Mouse (Mus musculus): ENCODE data around the gene Map1lc3b.

- TF ChIP-seq CTCF (IDR thresholded peaks at IDR 0.05; ENCODE audit: control insufficient read depth, insufficient read depth, insufficient replicate concordance, low read depth, low read length) (no peak), POLR2A (IDR thresholded peaks at IDR 0.05; ENCODE audit: control insufficient read depth, low read depth, low read length) (peak; percentile 55; the same call in 1 of the 2 replicates)
These were observed 45.8 kb upstream of the Map1lc3b start, which contains the start of gene 1700018B08Rik for GRCm38 (mm10) chr8:121544276-121544785.

Measured in testis, adult 2 months (tissue).